ENCODE assay signal across 10 mouse cellular contexts in the genomic region with DNA sequence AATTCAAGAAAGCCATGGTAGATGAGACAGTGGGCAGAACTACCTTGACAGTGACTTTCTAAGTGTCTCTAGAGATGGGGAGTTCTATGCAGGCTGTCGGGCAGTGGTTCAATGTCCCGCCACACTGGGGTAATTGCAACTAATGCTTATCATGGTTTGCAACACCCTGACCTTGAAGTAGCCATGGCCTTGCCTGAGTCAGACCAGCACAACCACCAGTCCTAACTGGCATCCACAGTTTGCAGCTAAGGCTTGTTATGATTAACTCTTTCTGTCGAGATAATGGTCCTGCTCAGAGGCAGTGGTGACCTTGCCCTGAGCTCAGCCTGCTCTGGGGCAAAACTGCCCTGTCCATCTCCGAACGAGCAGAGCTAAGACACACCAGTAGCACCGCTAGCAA.
"Had no signal": no experiment of that assay in that cellular context is flagged by ENCODE, and none has a peak within 500 bp of the region (broad histone marks: within the 10 kb centered on the region; RNA-seq: fewer than 3 reads in every experiment).

No protein-coding gene starts in this region.

- ATAC-seq: intestine, embryonic 16.5 days; midbrain, embryonic 13.5 days had no signal

- DNase-seq: kidney, postnatal 10 days; kidney, postnatal 4 days; left cerebral cortex, postnatal 4 days; lung, adult 18-20 months; lung, postnatal 36 days; right cerebral cortex, postnatal 14 days; thymus, adult 18-20 months; thymus, postnatal 25 days had no signal
